Mouse (Mus musculus): ENCODE results near the gene Rab14.

GRCm38 (mm10) chr2:35131991-35132661 lies 68.8 kb downstream of the Rab14 start:
- TF ChIP-seq CTCF (IDR thresholded peaks at IDR 0.05; ENCODE audit: low read depth, low read length), result no peak
- TF ChIP-seq POLR2AphosphoS5 (IDR thresholded peaks at IDR 0.05; ENCODE audit: insufficient replicate concordance, low read depth, low read length), result no peak
- no peak for TF ChIP-seq GATA1 (IDR thresholded peaks at IDR 0.05; ENCODE audit: borderline replicate concordance, low read length)
- no peak for TF ChIP-seq TAL1 (conservative IDR thresholded peaks at IDR 0.05; ENCODE audit: low read depth, low read length)

All from G1E (cell line).